Mouse (Mus musculus): ENCODE results near the gene Cdh1. TPM values are rescaled to one million over a fixed set of nuclear protein-coding genes. Genes with fewer than 3 reads are reported as not detected.
"Not testable (repeated sequence)": the region's sequence is repeated elsewhere in the genome, so short reads cannot be mapped to it uniquely, and the experiment has no call there.

Cdh1 gene
- total and polyA plus RNA-seq, 3 experiments, result not detected

- TF ChIP-seq ZMIZ1 (IDR thresholded peaks at IDR 0.05; ENCODE audit: low read depth, low read length) (no peak), ZKSCAN1 (IDR thresholded peaks at IDR 0.05; ENCODE audit: low read depth, low read length) (no peak), MAFK (IDR thresholded peaks at IDR 0.05; ENCODE audit: borderline replicate concordance, low read depth, low read length) (no peak), MXI1 (IDR thresholded peaks at IDR 0.05; ENCODE audit: low read depth, low read length) (no peak), USF1 (IDR thresholded peaks at IDR 0.05; ENCODE audit: low read depth, low read length) (no peak), CTCF (IDR thresholded peaks at IDR 0.05 in 2 of 3, conservative IDR thresholded peaks at IDR 0.05 in 1 of 3; ENCODE audit: control insufficient read depth in 1 of 3, insufficient read depth in 1 of 3, low read depth in 2 of 3, low read length in 3 of 3, poor library complexity in 1 of 3, severe bottlenecking in 1 of 3) (no peak), ETS1 (IDR thresholded peaks at IDR 0.05; ENCODE audit: low read depth, low read length) (no peak), TBP (IDR thresholded peaks at IDR 0.05; ENCODE audit: low read depth, low read length) (no peak)
- Histone ChIP-seq H3K9me3 (replicated peaks; ENCODE audit: insufficient read depth, low read length) (no peaks in the 10 kb centered on the region), H3K27ac (ENCODE audit: control insufficient read depth, low read depth, low read length) (no peak overlapping the region), H3K36me3 (ENCODE audit: control insufficient read depth in 1 of 2, insufficient read depth in 2 of 2, low read length in 2 of 2) (no peaks in the 10 kb centered on the region), H3K27me3 (ENCODE audit: control insufficient read depth in 1 of 2, insufficient read depth in 2 of 2, low read length in 2 of 2) (no peaks in the 10 kb centered on the region; a peak in 2 of 4 replicates), H3K4me3 (ENCODE audit: control insufficient read depth in 1 of 2, insufficient read depth in 1 of 2, low read depth in 2 of 2, low read length in 2 of 2) (no peak overlapping the region), H3K4me1 (ENCODE audit: control insufficient read depth in 1 of 2, insufficient read depth in 2 of 2, low read length in 2 of 2) (0 out of 4 replicates have a peak, but pooled peaks cover 0 to 4% of the 10 kb centered on the region in 2 experiments), H3K9ac (ENCODE audit: control insufficient read depth, low read depth, low read length, poor library complexity, severe bottlenecking) (no peak overlapping the region), H3K79me2 (ENCODE audit: control insufficient read depth, insufficient read depth, low read length, poor library complexity) (no peaks in the 10 kb centered on the region)
- no peak for DNase-seq (ENCODE audit: low read depth, low spot score)
These were observed 32.8 kb upstream of the Cdh1 start for GRCm38 (mm10) chr8:106570386-106570785.

DNA sequence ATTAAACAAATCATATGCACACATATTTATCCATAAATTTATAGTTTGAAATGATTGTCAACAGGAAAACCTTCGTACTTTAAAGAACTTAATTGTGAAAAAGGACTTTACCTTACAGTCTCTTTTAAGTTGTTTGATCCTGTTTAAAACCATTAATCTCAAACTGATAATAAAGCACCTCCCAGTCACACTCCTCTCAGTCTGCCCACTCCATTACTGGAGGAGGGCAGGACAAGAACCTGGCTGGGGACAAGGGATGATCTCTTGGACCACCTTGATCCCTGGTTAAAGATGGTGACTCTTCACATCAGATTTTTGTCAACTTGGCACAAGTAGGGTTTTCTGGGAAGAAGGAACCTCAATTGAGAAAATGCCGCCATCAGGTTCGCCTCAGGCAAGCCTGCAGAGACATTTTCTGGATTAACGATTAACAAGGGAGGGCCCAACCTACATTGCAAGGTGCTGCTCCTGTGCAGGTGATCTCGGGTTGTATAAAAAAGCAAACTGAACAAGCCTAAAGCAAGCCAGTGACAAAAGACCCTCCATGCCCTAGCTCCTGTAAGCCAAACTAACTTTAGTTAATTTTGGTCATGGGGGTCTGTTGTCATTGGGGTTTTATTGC is 31.5 kb upstream of the Cdh1 start:
- DNase-seq (ENCODE audit: low read depth, low spot score), result no peak
- Histone ChIP-seq H3K36me3 (ENCODE audit: control insufficient read depth in 1 of 2, insufficient read depth in 2 of 2, low read length in 2 of 2) (no peaks in the 10 kb centered on the region; a peak in 1 of 4 replicates), H3K4me1 (ENCODE audit: control insufficient read depth in 1 of 2, insufficient read depth in 2 of 2, low read length in 2 of 2) (peaks cover 0 to 6% of the 10 kb centered on the region in 2 experiments; a peak in 2 of 4 replicates), H3K9ac (ENCODE audit: control insufficient read depth, low read depth, low read length, poor library complexity, severe bottlenecking) (no peak overlapping the region), H3K9me3 (replicated peaks; ENCODE audit: insufficient read depth, low read length) (no peaks in the 10 kb centered on the region), H3K79me2 (ENCODE audit: control insufficient read depth, insufficient read depth, low read length, poor library complexity) (no peaks in the 10 kb centered on the region), H3K27ac (ENCODE audit: control insufficient read depth, low read depth, low read length) (no peak overlapping the region), H3K4me3 (ENCODE audit: control insufficient read depth in 1 of 2, insufficient read depth in 1 of 2, low read depth in 2 of 2, low read length in 2 of 2) (no peak overlapping the region), H3K27me3 (ENCODE audit: control insufficient read depth in 1 of 2, insufficient read depth in 2 of 2, low read length in 2 of 2) (no peaks in the 10 kb centered on the region; a peak in 2 of 4 replicates)
- no peak for TF ChIP-seq BHLHE40 (IDR thresholded peaks at IDR 0.05; ENCODE audit: borderline replicate concordance, low read depth, low read length)
- TF ChIP-seq KAT2A (conservative IDR thresholded peaks at IDR 0.05; ENCODE audit: low read depth, low read length), result no peak
- TF ChIP-seq MAZ (IDR thresholded peaks at IDR 0.05; ENCODE audit: low read depth, low read length), result no peak
- no peak for TF ChIP-seq ZC3H11A (IDR thresholded peaks at IDR 0.05; ENCODE audit: low read depth, low read length)
- no peak for TF ChIP-seq ELF1 (IDR thresholded peaks at IDR 0.05; ENCODE audit: low read depth, low read length)
- TF ChIP-seq JUND (IDR thresholded peaks at IDR 0.05; ENCODE audit: low read depth, low read length), result no peak
- TF ChIP-seq TBP (IDR thresholded peaks at IDR 0.05; ENCODE audit: low read depth, low read length), result no peak
- no peak for TF ChIP-seq TCF12 (IDR thresholded peaks at IDR 0.05; ENCODE audit: low read depth, low read length)
- TF ChIP-seq ZMIZ1 (IDR thresholded peaks at IDR 0.05; ENCODE audit: low read depth, low read length), result no peak
- no peak for TF ChIP-seq NELFE (IDR thresholded peaks at IDR 0.05; ENCODE audit: low read depth, low read length)
- no peak for TF ChIP-seq POLR2AphosphoS5 (IDR thresholded peaks at IDR 0.05; ENCODE audit: borderline replicate concordance, low read depth, low read length)
- TF ChIP-seq UBTF (IDR thresholded peaks at IDR 0.05; ENCODE audit: borderline replicate concordance, insufficient read depth, low read depth, low read length), result no peak
- TF ChIP-seq SIN3A (IDR thresholded peaks at IDR 0.05; ENCODE audit: low read length), result no peak
- TF ChIP-seq ETS1 (IDR thresholded peaks at IDR 0.05; ENCODE audit: low read depth, low read length), result no peak
- no peak for TF ChIP-seq CTCF (IDR thresholded peaks at IDR 0.05 in 2 of 3, conservative IDR thresholded peaks at IDR 0.05 in 1 of 3; ENCODE audit: control insufficient read depth in 1 of 3, insufficient read depth in 1 of 3, low read depth in 2 of 3, low read length in 3 of 3, poor library complexity in 1 of 3, severe bottlenecking in 1 of 3)
- TF ChIP-seq GATA1 (IDR thresholded peaks at IDR 0.05; ENCODE audit: low read depth, low read length), result no peak
- TF ChIP-seq TAL1 (IDR thresholded peaks at IDR 0.05; ENCODE audit: low read length), result no peak
- TF ChIP-seq CHD2 (IDR thresholded peaks at IDR 0.05; ENCODE audit: low read length), result no peak
- no peak for TF ChIP-seq ZKSCAN1 (IDR thresholded peaks at IDR 0.05; ENCODE audit: low read depth, low read length)

DNA sequence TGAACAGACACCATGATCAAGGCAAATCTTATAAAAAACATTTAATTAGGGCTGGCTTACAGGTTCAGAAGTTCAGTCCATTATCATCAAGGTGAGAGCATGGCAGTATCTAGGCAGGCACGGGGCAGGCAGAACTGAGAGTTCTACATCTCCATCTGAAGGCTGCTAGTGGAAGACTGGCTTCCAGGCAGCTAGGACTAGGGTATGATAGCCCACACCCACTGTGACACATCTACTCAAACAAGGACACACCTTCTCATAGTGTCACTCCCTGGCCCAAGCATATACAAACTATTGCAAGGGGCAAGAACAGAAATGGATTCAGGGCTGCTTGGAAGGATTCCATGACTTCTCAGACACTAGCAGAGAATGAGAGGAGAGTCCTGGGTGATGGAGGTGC is 31.0 kb upstream of the Cdh1 start:
- not testable (repeated sequence) for H3K79me2 ChIP-seq (ENCODE audit: control insufficient read depth, insufficient read depth, low read length, poor library complexity); DNase-seq (ENCODE audit: low read depth, low spot score); H3K36me3 ChIP-seq (ENCODE audit: control insufficient read depth in 1 of 2, insufficient read depth in 2 of 2, low read length in 2 of 2); H3K27ac ChIP-seq (ENCODE audit: control insufficient read depth, low read depth, low read length); H3K4me3 ChIP-seq (ENCODE audit: control insufficient read depth in 1 of 2, insufficient read depth in 1 of 2, low read depth in 2 of 2, low read length in 2 of 2); H3K27me3 ChIP-seq (ENCODE audit: control insufficient read depth in 1 of 2, insufficient read depth in 2 of 2, low read length in 2 of 2); H3K9ac ChIP-seq (ENCODE audit: control insufficient read depth, low read depth, low read length, poor library complexity, severe bottlenecking); H3K9me3 ChIP-seq (replicated peaks; ENCODE audit: insufficient read depth, low read length)
- peaks cover 0 to 10% of the 10 kb centered on the region in 2 experiments; a peak in 3 of 4 replicates for H3K4me1 ChIP-seq (ENCODE audit: control insufficient read depth in 1 of 2, insufficient read depth in 2 of 2, low read length in 2 of 2)

Data from MEL (cell line).